Mouse (Mus musculus) cerebellum, adult 11 months (tissue): ENCODE data around the gene Tmem131l.
"Not testable (repeated sequence)": the region's sequence is repeated elsewhere in the genome, so short reads cannot be mapped to it uniquely, and the experiment has no call there.

Source experiments
- DNase-seq: peaks from one replicate; pipeline ENCODE4 v3.0.0; 2022

Tmem131l gene

GRCm38 (mm10) chr3:83904176-83904958 is 135.6 kb downstream of the Tmem131l start:
- DNase-seq: no peak

- no peak for DNase-seq
Observed at GRCm38 (mm10) chr3:83902943-83903342, 137.0 kb downstream of the Tmem131l start.

GRCm38 (mm10) chr3:83902459-83902858 is 137.5 kb downstream of the Tmem131l start:
- no peak for DNase-seq

- DNase-seq: no peak
Observed at GRCm38 (mm10) chr3:83900756-83901373, 139.1 kb downstream of the Tmem131l start.

GRCm38 (mm10) chr3:83899556-83899955 is 140.4 kb downstream of the Tmem131l start:
- no peak for DNase-seq

GRCm38 (mm10) chr3:83898246-83898645 is 141.7 kb downstream of the Tmem131l start:
- DNase-seq: no peak

GRCm38 (mm10) chr3:83895811-83896210 is 144.2 kb downstream of the Tmem131l start:
- no peak for DNase-seq

GRCm38 (mm10) chr3:83895111-83895510 is 144.9 kb downstream of the Tmem131l start:
- no peak for DNase-seq

GRCm38 (mm10) chr3:83885163-83885562 is 154.8 kb downstream of the Tmem131l start:
- DNase-seq: no peak

- DNase-seq: not testable (repeated sequence)
Observed at GRCm38 (mm10) chr3:83879261-83880050, 160.5 kb downstream of the Tmem131l start.

GRCm38 (mm10) chr3:83878801-83879200 is 161.2 kb downstream of the Tmem131l start:
- DNase-seq: no peak

- DNase-seq: no peak
Observed at GRCm38 (mm10) chr3:83876299-83876698, 163.7 kb downstream of the Tmem131l start.

GRCm38 (mm10) chr3:83875078-83875477 is 164.9 kb downstream of the Tmem131l start:
- DNase-seq: not testable (repeated sequence)

GRCm38 (mm10) chr3:83872853-83873252 is 167.1 kb downstream of the Tmem131l start:
- not testable (repeated sequence) for DNase-seq

- DNase-seq: not testable (repeated sequence)
Observed at GRCm38 (mm10) chr3:83871962-83872361, 168.0 kb downstream of the Tmem131l start.

- DNase-seq: not testable (repeated sequence)
Observed at GRCm38 (mm10) chr3:83871559-83871958, 168.4 kb downstream of the Tmem131l start.

- no peak for DNase-seq
Observed at GRCm38 (mm10) chr3:83869776-83870175, 170.2 kb downstream of the Tmem131l start.

- DNase-seq: not testable (repeated sequence)
Observed at GRCm38 (mm10) chr3:83867026-83867425, 172.9 kb downstream of the Tmem131l start.

- DNase-seq: no peak
Observed at GRCm38 (mm10) chr3:83865216-83865615, 174.8 kb downstream of the Tmem131l start.

GRCm38 (mm10) chr3:83864064-83864548 is 175.9 kb downstream of the Tmem131l start:
- DNase-seq: no peak

- no peak for DNase-seq
Observed at GRCm38 (mm10) chr3:83862956-83863355, 177.0 kb downstream of the Tmem131l start.

- no peak for DNase-seq
Observed at GRCm38 (mm10) chr3:83859595-83859994, 180.4 kb downstream of the Tmem131l start.

GRCm38 (mm10) chr3:83859071-83859470 is 180.9 kb downstream of the Tmem131l start:
- no peak for DNase-seq
